Mouse (Mus musculus) megakaryocyte, embryonic 14.5 days (primary cell): Measurements from ENCODE around the gene Traf7. TPM values are rescaled to one million over a fixed set of nuclear protein-coding genes. Genes with fewer than 3 reads are reported as not detected.

Source experiments
- H3K27me3 ChIP-seq: replicated peaks from 2 replicates; pipeline ENCODE3; 2012; ENCODE audit warnings: inconsistent platforms
- H3K36me3 ChIP-seq: replicated peaks from 2 replicates; pipeline ENCODE3; 2012; ENCODE audit warnings: low read length, inconsistent platforms, mixed read lengths
- H3K4me1 ChIP-seq: 2 replicates; pipeline ENCODE4 v1.6.1; 2012; ENCODE audit warnings: inconsistent platforms
- H3K4me3 ChIP-seq: replicated peaks from 2 replicates; pipeline ENCODE3; 2012; ENCODE audit warnings: moderate library complexity, mild to moderate bottlenecking, inconsistent platforms
- H3K9me3 ChIP-seq: 2 replicates; pipeline ENCODE4 v1.6.1; 2012; ENCODE audit warnings: inconsistent platforms
- FLI1 ChIP-seq: IDR thresholded peaks from 2 replicates; pipeline ENCODE4 v1.6.1; 2012; ENCODE audit warnings: low read length, inconsistent platforms, mixed read lengths
- GATA1 ChIP-seq: IDR thresholded peaks from 3 replicates; pipeline ENCODE4 v1.6.1; 2012; ENCODE audit warnings: mixed read lengths, low read length, inconsistent platforms, borderline replicate concordance
- polyA plus RNA-seq: library from polyadenylated mRNA; stranded (reverse); fragments of >175 nt; gene quantifications from 2 replicates; pipeline ENCODE4 v1.2.3, GENCODE M21; 2012; ENCODE audit warnings: low replicate concordance; ENCODE audit not compliant: insufficient read depth

The Traf7 gene
- polyA plus RNA-seq, 1 experiment: 123 TPM

GRCm38 (mm10) chr17:24470701-24471527, 56.8 kb downstream of the Traf7 start:
- peak overlapping the region; percentile 93 for H3K4me3 ChIP-seq
- TF ChIP-seq FLI1: no peak
- TF ChIP-seq GATA1: no peak
- no peaks in the 10 kb centered on the region for H3K9me3 ChIP-seq
- H3K36me3 ChIP-seq: peaks cover 62% of the 10 kb centered on the region
- H3K4me1 ChIP-seq: peaks cover 41% of the 10 kb centered on the region
- H3K27me3 ChIP-seq: no peaks in the 10 kb centered on the region

GRCm38 (mm10) chr17:24469910-24470602, 57.7 kb downstream of the Traf7 start, which contains the start of the genes E4f1 and Pgp:
Gene E4f1, minus strand, starts transcription at chr17:24470313.
Gene Pgp, plus strand, starts transcription at chr17:24470392.
- Histone ChIP-seq H3K4me1 (peaks cover 44% of the 10 kb centered on the region), H3K27me3 (no peaks in the 10 kb centered on the region), H3K4me3 (peak within 1 kb of the TSS; percentile 93), H3K36me3 (peaks cover 59% of the 10 kb centered on the region), H3K9me3 (no peaks in the 10 kb centered on the region)
- no peak for TF ChIP-seq FLI1
- no peak for TF ChIP-seq GATA1

GRCm38 (mm10) chr17:24469336-24469909, 58.3 kb downstream of the Traf7 start:
- Histone ChIP-seq H3K36me3 (peaks cover 57% of the 10 kb centered on the region), H3K9me3 (no peaks in the 10 kb centered on the region), H3K4me3 (peak overlapping the region; percentile 93), H3K4me1 (peaks cover 48% of the 10 kb centered on the region), H3K27me3 (no peaks in the 10 kb centered on the region)
- no peak for TF ChIP-seq GATA1
- TF ChIP-seq FLI1: no peak

GRCm38 (mm10) chr17:24468636-24469246, 59.0 kb downstream of the Traf7 start:
- H3K4me3 ChIP-seq: no peak overlapping the region
- H3K36me3 ChIP-seq: peaks cover 52% of the 10 kb centered on the region
- peaks cover 46% of the 10 kb centered on the region for H3K4me1 ChIP-seq
- TF ChIP-seq FLI1: no peak
- TF ChIP-seq GATA1: no peak
- H3K9me3 ChIP-seq: no peaks in the 10 kb centered on the region
- H3K27me3 ChIP-seq: no peaks in the 10 kb centered on the region

GRCm38 (mm10) chr17:24463374-24464133, 64.2 kb downstream of the Traf7 start:
- Histone ChIP-seq H3K27me3 (no peaks in the 10 kb centered on the region), H3K36me3 (peaks cover 38% of the 10 kb centered on the region), H3K4me1 (peaks cover 23% of the 10 kb centered on the region), H3K9me3 (no peaks in the 10 kb centered on the region), H3K4me3 (no peak overlapping the region)
- TF ChIP-seq FLI1 (no peak), GATA1 (no peak)

- no peak overlapping the region for H3K4me3 ChIP-seq
- no peaks in the 10 kb centered on the region for H3K27me3 ChIP-seq
- peaks cover 34% of the 10 kb centered on the region for H3K36me3 ChIP-seq
- H3K4me1 ChIP-seq: peaks cover 23% of the 10 kb centered on the region
- TF ChIP-seq GATA1 (no peak), FLI1 (no peak)
- no peaks in the 10 kb centered on the region for H3K9me3 ChIP-seq
These were observed 64.8 kb downstream of the Traf7 start for GRCm38 (mm10) chr17:24462932-24463331.

- no peak overlapping the region for H3K4me3 ChIP-seq
- no peak for TF ChIP-seq GATA1
- no peak for TF ChIP-seq FLI1
- H3K36me3 ChIP-seq: peaks cover 28% of the 10 kb centered on the region
- no peaks in the 10 kb centered on the region for H3K9me3 ChIP-seq
- peaks cover 23% of the 10 kb centered on the region for H3K4me1 ChIP-seq
- H3K27me3 ChIP-seq: no peaks in the 10 kb centered on the region
These were observed 66.2 kb downstream of the Traf7 start for GRCm38 (mm10) chr17:24461580-24461979.

Other genes starting within 250 kb of the Traf7 start
- gene Abca17, start 176.9 kb downstream of the Traf7 start, polyA plus RNA-seq: not detected in 2 replicates
- gene Abca3, start 176.0 kb downstream of the Traf7 start, polyA plus RNA-seq: 1.9 and 7.6 TPM in 2 replicates
- 183 and 234 TPM in 2 replicates for gene Rnps1, start 113.4 kb downstream of the Traf7 start, polyA plus RNA-seq
- 11.7 and 67.7 TPM in 2 replicates for gene Eci1, start 101.3 kb downstream of the Traf7 start, polyA plus RNA-seq
- gene Dnase1l2, start 84.8 kb downstream of the Traf7 start, polyA plus RNA-seq: not detected in 2 replicates
- 9.7 and 18.7 TPM in 2 replicates for gene E4f1, start 57.6 kb downstream of the Traf7 start, polyA plus RNA-seq
- 48.8 and 102 TPM in 2 replicates for gene Pgp, start 57.5 kb downstream of the Traf7 start, polyA plus RNA-seq
- not detected in 2 replicates for gene Bricd5, start 54.1 kb downstream of the Traf7 start, polyA plus RNA-seq
- gene Mlst8, start 48.9 kb downstream of the Traf7 start, polyA plus RNA-seq: 2.3 and 3.7 TPM in 2 replicates
- not detected in 2 replicates for gene Caskin1, start 39.3 kb downstream of the Traf7 start, polyA plus RNA-seq
- gene Rab26, start 6.3 kb upstream of the Traf7 start, polyA plus RNA-seq: not detected in 2 replicates
- 3.5 and 5.6 TPM in 2 replicates for gene Pkd1, start 21.9 kb upstream of the Traf7 start, polyA plus RNA-seq
- 26.7 and 30.6 TPM in 2 replicates for gene Tsc2, start 104.7 kb upstream of the Traf7 start, polyA plus RNA-seq
- 8.2 TPM in 1 of 2 replicates, not detected in the other for gene Nthl1, start 104.7 kb upstream of the Traf7 start, polyA plus RNA-seq
- 0.85 TPM in 1 of 2 replicates, not detected in the other for gene Slc9a3r2, start 122.4 kb upstream of the Traf7 start, polyA plus RNA-seq
- gene Npw, start 130.5 kb upstream of the Traf7 start, polyA plus RNA-seq: 1.1 TPM in 1 of 2 replicates, not detected in the other
- gene Zfp598, start 141.7 kb upstream of the Traf7 start, polyA plus RNA-seq: 45.3 and 55.8 TPM in 2 replicates
- gene Syngr3, start 162.0 kb upstream of the Traf7 start, polyA plus RNA-seq: 0.04 TPM in 1 of 2 replicates, not detected in the other
- gene Gfer, start 168.2 kb upstream of the Traf7 start, polyA plus RNA-seq: 47.3 and 53.9 TPM in 2 replicates
- 1.5 and 2.1 TPM in 2 replicates for gene Noxo1, start 168.3 kb upstream of the Traf7 start, polyA plus RNA-seq
- 16.6 and 17.1 TPM in 2 replicates for gene Tbl3, start 179.7 kb upstream of the Traf7 start, polyA plus RNA-seq
- gene Rnf151, start 190.1 kb upstream of the Traf7 start, polyA plus RNA-seq: 0.74 TPM in 1 of 2 replicates, not detected in the other
- gene Rps2, start 190.2 kb upstream of the Traf7 start, polyA plus RNA-seq: 653 and 1,069 TPM in 2 replicates
- gene Ndufb10, start 196.5 kb upstream of the Traf7 start, polyA plus RNA-seq: 519 and 729 TPM in 2 replicates
- gene Rpl3l, start 199.9 kb upstream of the Traf7 start, polyA plus RNA-seq: 0.35 TPM in 1 of 2 replicates, not detected in the other
- 19.0 and 40.5 TPM in 2 replicates for gene Msrb1, start 208.7 kb upstream of the Traf7 start, polyA plus RNA-seq
- gene Hs3st6, start 225.1 kb upstream of the Traf7 start, polyA plus RNA-seq: not detected in 2 replicates